Mouse (Mus musculus): ENCODE data around the gene Cfap74.
"Not testable (repeated sequence)": the region's sequence is repeated elsewhere in the genome, so short reads cannot be mapped to it uniquely, and the experiment has no call there.

The Cfap74 gene

GRCm38 (mm10) chr4:155467237-155468010 lies 58.4 kb downstream of the Cfap74 start:
- DNase-seq (ENCODE audit: inconsistent age in 2 of 2, low spot score in 1 of 2), result peak in 1 of 2 experiments; percentile 21

GRCm38 (mm10) chr4:155468952-155469351 lies 60.0 kb downstream of the Cfap74 start, which contains the start of gene Tmem52:
Tmem52 (plus strand) TSS chr4:155469114.
- peak; percentile 70 to 78 for DNase-seq (ENCODE audit: inconsistent age in 2 of 2, low spot score in 1 of 2)

GRCm38 (mm10) chr4:155469590-155470262 lies 60.7 kb downstream of the Cfap74 start:
- DNase-seq (ENCODE audit: inconsistent age in 2 of 2, low spot score in 1 of 2), result peak; percentile 84 to 88

GRCm38 (mm10) chr4:155470263-155470953 lies 61.4 kb downstream of the Cfap74 start:
- DNase-seq (ENCODE audit: inconsistent age in 2 of 2, low spot score in 1 of 2), result peak in 1 of 2 experiments; percentile 20

GRCm38 (mm10) chr4:155470997-155471396 lies 62.0 kb downstream of the Cfap74 start:
- DNase-seq (ENCODE audit: inconsistent age in 2 of 2, low spot score in 1 of 2), result peak in 1 of 2 experiments; percentile 19

GRCm38 (mm10) chr4:155471406-155471805 lies 62.4 kb downstream of the Cfap74 start:
- peak in 1 of 2 experiments; percentile 26 for DNase-seq (ENCODE audit: inconsistent age in 2 of 2, low spot score in 1 of 2)

GRCm38 (mm10) chr4:155472716-155473290 lies 63.8 kb downstream of the Cfap74 start:
- peak in 1 of 2 experiments; percentile 43 for DNase-seq (ENCODE audit: inconsistent age in 2 of 2, low spot score in 1 of 2)

GRCm38 (mm10) chr4:155473319-155473718 lies 64.3 kb downstream of the Cfap74 start:
- peak; percentile 93 to 94 for DNase-seq (ENCODE audit: inconsistent age in 2 of 2, low spot score in 1 of 2)

GRCm38 (mm10) chr4:155473796-155474195 lies 64.8 kb downstream of the Cfap74 start:
- not testable (repeated sequence) for DNase-seq (ENCODE audit: inconsistent age in 2 of 2, low spot score in 1 of 2)

- DNase-seq (ENCODE audit: inconsistent age in 2 of 2, low spot score in 1 of 2), result peak; percentile 86 to 94
Measured at GRCm38 (mm10) chr4:155481381-155482124, 72.6 kb downstream of the Cfap74 start.

- peak in 1 of 2 experiments; percentile 38 for DNase-seq (ENCODE audit: inconsistent age in 2 of 2, low spot score in 1 of 2)
Measured at GRCm38 (mm10) chr4:155482125-155482480, 73.1 kb downstream of the Cfap74 start.

GRCm38 (mm10) chr4:155482733-155483540 lies 73.9 kb downstream of the Cfap74 start:
- no peak for DNase-seq (ENCODE audit: inconsistent age in 2 of 2, low spot score in 1 of 2)

GRCm38 (mm10) chr4:155485521-155485920 lies 76.5 kb downstream of the Cfap74 start:
- no peak for DNase-seq (ENCODE audit: inconsistent age in 2 of 2, low spot score in 1 of 2)

GRCm38 (mm10) chr4:155487746-155488145 lies 78.8 kb downstream of the Cfap74 start:
- peak in 1 of 2 experiments; percentile 33 for DNase-seq (ENCODE audit: inconsistent age in 2 of 2, low spot score in 1 of 2)

- peak; percentile 81 to 88 for DNase-seq (ENCODE audit: inconsistent age in 2 of 2, low spot score in 1 of 2)
Measured at GRCm38 (mm10) chr4:155488232-155489025, 79.4 kb downstream of the Cfap74 start.

GRCm38 (mm10) chr4:155489101-155489970 lies 80.3 kb downstream of the Cfap74 start:
- peak in 1 of 2 experiments; percentile 47 for DNase-seq (ENCODE audit: inconsistent age in 2 of 2, low spot score in 1 of 2)

GRCm38 (mm10) chr4:155490456-155490855 lies 81.5 kb downstream of the Cfap74 start:
- DNase-seq (ENCODE audit: inconsistent age in 2 of 2, low spot score in 1 of 2), result no peak

GRCm38 (mm10) chr4:155490990-155491504 lies 82.1 kb downstream of the Cfap74 start, which contains the start of gene Gnb1:
Gnb1 (plus strand) TSS chr4:155491361.
- peak; percentile 94 to 97 for DNase-seq (ENCODE audit: inconsistent age in 2 of 2, low spot score in 1 of 2)

Measured in adrenal gland, adult (tissue).